Mouse (Mus musculus) liver, adult 2 months (tissue): Measurements from ENCODE around the gene Polr3h.

Experiments
- CTCF ChIP-seq: fragments of 200-500 bp; IDR thresholded peaks from 2 replicates; pipeline ENCODE4 v1.5.1; 2011; ENCODE audit warnings: low read depth, low read length, control low read depth
- POLR2A ChIP-seq: fragments of 200-500 bp; IDR thresholded peaks from 2 replicates; pipeline ENCODE4 v1.6.1; 2011; ENCODE audit warnings: low read length, control low read depth; ENCODE audit not compliant: insufficient read depth; ENCODE audit errors: extremely low read depth

DNA sequence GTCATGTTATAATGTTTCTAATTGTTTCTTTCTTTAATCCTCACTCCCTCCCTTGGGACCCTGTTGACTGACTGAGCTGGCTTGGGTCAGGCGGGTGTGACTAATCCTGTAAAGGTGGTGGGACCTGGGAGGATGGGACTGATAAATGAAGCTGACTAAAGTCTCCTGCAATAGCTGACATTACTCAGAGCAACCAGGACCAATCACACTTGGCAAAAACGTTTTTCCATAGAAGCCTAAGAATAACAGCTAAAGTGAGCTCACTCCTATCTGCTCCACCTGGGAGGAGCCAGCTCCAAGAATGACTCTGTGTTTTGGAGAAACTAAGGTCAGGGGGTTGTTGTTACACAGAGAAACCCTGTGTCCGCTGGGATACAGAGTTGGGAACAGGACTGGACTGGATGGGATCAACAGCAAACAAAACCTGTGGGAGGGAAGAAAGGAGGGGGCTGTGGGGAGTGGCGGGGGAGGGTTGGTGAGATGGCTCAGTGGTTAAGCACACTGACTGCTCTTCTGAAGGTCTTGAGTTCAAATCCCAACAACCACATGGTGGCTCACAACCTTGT lies 39.0 kb upstream of the Polr3h start:
- no peak for TF ChIP-seq CTCF
- TF ChIP-seq POLR2A: no peak
